Mouse (Mus musculus): ENCODE data around the gene Clip2. TPM values are rescaled to one million over a fixed set of nuclear protein-coding genes. Genes with fewer than 3 reads are reported as not detected.

The Clip2 gene
- total and polyA plus RNA-seq, 3 experiments: 3.5 to 7.4 TPM; not detected in 1

DNA sequence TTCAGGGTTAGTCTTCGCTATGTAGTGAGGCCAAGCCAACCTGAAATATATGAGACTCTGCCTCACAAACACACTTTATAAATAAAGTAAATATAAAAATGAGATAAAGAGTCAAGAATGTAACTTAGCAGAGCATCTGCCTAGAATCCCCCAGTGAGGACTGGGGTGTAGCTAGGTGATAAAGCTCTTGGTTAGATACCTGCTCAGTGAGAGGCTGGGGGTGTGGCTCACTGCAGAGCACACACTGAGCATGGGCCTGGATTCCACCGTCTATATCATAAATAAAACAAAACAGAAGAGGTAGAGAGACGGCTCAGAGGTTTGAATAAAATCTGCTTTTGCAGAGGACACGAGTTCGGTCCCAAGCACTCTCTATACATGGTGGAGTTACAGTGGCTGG is 88.0 kb downstream of the Clip2 start:
- TF ChIP-seq ZNF384 (IDR thresholded peaks at IDR 0.05; ENCODE audit: low read depth, low read length) (no peak), ZC3H11A (IDR thresholded peaks at IDR 0.05; ENCODE audit: low read depth, low read length) (no peak), JUND (IDR thresholded peaks at IDR 0.05; ENCODE audit: low read depth, low read length) (no peak), KAT2A (conservative IDR thresholded peaks at IDR 0.05; ENCODE audit: low read depth, low read length) (no peak), CHD1 (IDR thresholded peaks at IDR 0.05; ENCODE audit: low read depth, low read length) (no peak), MXI1 (IDR thresholded peaks at IDR 0.05; ENCODE audit: low read depth, low read length) (no peak), MAZ (IDR thresholded peaks at IDR 0.05; ENCODE audit: low read depth, low read length) (no peak), NRF1 (IDR thresholded peaks at IDR 0.05; ENCODE audit: insufficient read depth, low read depth, low read length, poor library complexity, severe bottlenecking) (no peak), UBTF (IDR thresholded peaks at IDR 0.05; ENCODE audit: borderline replicate concordance, insufficient read depth, low read depth, low read length) (no peak), POLR2AphosphoS2 (IDR thresholded peaks at IDR 0.05; ENCODE audit: low read length) (no peak), GATA1 (IDR thresholded peaks at IDR 0.05; ENCODE audit: low read depth, low read length) (no peak), MAX (IDR thresholded peaks at IDR 0.05; ENCODE audit: low read length) (no peak), HCFC1 (IDR thresholded peaks at IDR 0.05; ENCODE audit: low read depth, low read length) (no peak), ETS1 (IDR thresholded peaks at IDR 0.05; ENCODE audit: low read depth, low read length) (no peak), EP300 (IDR thresholded peaks at IDR 0.05; ENCODE audit: low read depth in 1 of 2, low read length in 2 of 2) (no peak)

DNA sequence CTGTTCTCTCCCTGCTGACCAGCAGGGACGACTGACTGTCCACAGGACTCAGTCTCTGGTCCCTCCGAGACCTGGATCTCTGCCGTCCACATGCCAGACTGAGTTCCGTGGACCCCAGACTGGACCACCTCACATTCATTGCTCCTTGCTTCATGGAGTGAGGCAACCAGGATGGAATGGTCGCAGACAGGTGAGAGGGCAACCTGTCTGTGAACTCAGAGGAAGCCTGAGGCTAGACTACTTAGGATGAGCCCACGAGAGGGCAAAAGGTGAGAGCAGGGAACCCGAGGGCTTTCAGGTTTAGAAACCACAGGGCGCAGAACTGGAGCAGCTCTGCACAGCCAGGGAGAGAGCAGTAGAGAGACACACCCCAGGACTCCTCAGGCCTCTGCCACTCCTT is 89.5 kb downstream of the Clip2 start:
- H3K27me3 ChIP-seq (ENCODE audit: control insufficient read depth in 1 of 2, insufficient read depth in 2 of 2, low read length in 2 of 2): no peaks in the 10 kb centered on the region
- H3K9ac ChIP-seq (ENCODE audit: control insufficient read depth, low read depth, low read length, poor library complexity, severe bottlenecking): no peak overlapping the region
- H3K4me3 ChIP-seq (ENCODE audit: control insufficient read depth in 1 of 2, insufficient read depth in 1 of 2, low read depth in 2 of 2, low read length in 2 of 2): no peak overlapping the region
- H3K4me1 ChIP-seq (ENCODE audit: control insufficient read depth in 1 of 2, insufficient read depth in 2 of 2, low read length in 2 of 2): peaks cover 0 to 11% of the 10 kb centered on the region in 2 experiments; a peak in 1 of 4 replicates
- TF ChIP-seq RAD21 (IDR thresholded peaks at IDR 0.05; ENCODE audit: low read depth, low read length): no peak
- no peak for TF ChIP-seq KAT2A (conservative IDR thresholded peaks at IDR 0.05; ENCODE audit: low read depth, low read length)
- no peak for TF ChIP-seq ZC3H11A (IDR thresholded peaks at IDR 0.05; ENCODE audit: low read depth, low read length)
- TF ChIP-seq MEF2A (IDR thresholded peaks at IDR 0.05; ENCODE audit: extremely low read depth, insufficient replicate concordance, low read depth, low read length, poor library complexity, severe bottlenecking): no peak
- no peak for TF ChIP-seq JUND (IDR thresholded peaks at IDR 0.05; ENCODE audit: low read depth, low read length)
- no peak for TF ChIP-seq HCFC1 (IDR thresholded peaks at IDR 0.05; ENCODE audit: low read depth, low read length)
- TF ChIP-seq MAX (IDR thresholded peaks at IDR 0.05; ENCODE audit: low read length): no peak
- H3K27ac ChIP-seq (ENCODE audit: control insufficient read depth, low read depth, low read length): no peak overlapping the region
- H3K9me3 ChIP-seq (replicated peaks; ENCODE audit: insufficient read depth, low read length): no peaks in the 10 kb centered on the region
- no peak for DNase-seq (ENCODE audit: low read depth, low spot score)
- H3K79me2 ChIP-seq (ENCODE audit: control insufficient read depth, insufficient read depth, low read length, poor library complexity): no peaks in the 10 kb centered on the region
- H3K36me3 ChIP-seq (ENCODE audit: control insufficient read depth in 1 of 2, insufficient read depth in 2 of 2, low read length in 2 of 2): no peaks in the 10 kb centered on the region

More for the DNA sequence above, 88.0 kb downstream of the Clip2 start:
- no peak for DNase-seq (ENCODE audit: low read depth, low spot score)
- Histone ChIP-seq H3K36me3 (ENCODE audit: control insufficient read depth in 1 of 2, insufficient read depth in 2 of 2, low read length in 2 of 2) (no peaks in the 10 kb centered on the region), H3K27me3 (ENCODE audit: control insufficient read depth in 1 of 2, insufficient read depth in 2 of 2, low read length in 2 of 2) (no peaks in the 10 kb centered on the region), H3K27ac (ENCODE audit: control insufficient read depth, low read depth, low read length) (no peak overlapping the region), H3K4me3 (ENCODE audit: control insufficient read depth in 1 of 2, insufficient read depth in 1 of 2, low read depth in 2 of 2, low read length in 2 of 2) (no peak overlapping the region), H3K4me1 (ENCODE audit: control insufficient read depth in 1 of 2, insufficient read depth in 2 of 2, low read length in 2 of 2) (no peaks in the 10 kb centered on the region), H3K9me3 (replicated peaks; ENCODE audit: insufficient read depth, low read length) (no peaks in the 10 kb centered on the region), H3K79me2 (ENCODE audit: control insufficient read depth, insufficient read depth, low read length, poor library complexity) (no peaks in the 10 kb centered on the region), H3K9ac (ENCODE audit: control insufficient read depth, low read depth, low read length, poor library complexity, severe bottlenecking) (no peak overlapping the region)

Data from MEL (cell line).